Mouse (Mus musculus) heart, adult 2 months (tissue): Measurements from ENCODE around the gene Eif4h.

Source experiments
- CTCF ChIP-seq: fragments of 200-600 bp; IDR thresholded peaks from 2 replicates; pipeline ENCODE4 v1.8.1; 2022; ENCODE audit warnings: antibody characterized with exemption, mild to moderate bottlenecking, moderate library complexity
- POLR2A ChIP-seq: fragments of 200-500 bp; IDR thresholded peaks from 2 replicates; pipeline ENCODE4 v1.6.1; 2011; ENCODE audit warnings: mild to moderate bottlenecking, low read depth, low read length, control low read depth; ENCODE audit not compliant: insufficient read depth

GRCm38 (mm10) chr5:134571730-134572507 lies 67.4 kb downstream of the Eif4h start:
- TF ChIP-seq CTCF (no peak), POLR2A (peak; percentile 82)
